In the genomic region with DNA sequence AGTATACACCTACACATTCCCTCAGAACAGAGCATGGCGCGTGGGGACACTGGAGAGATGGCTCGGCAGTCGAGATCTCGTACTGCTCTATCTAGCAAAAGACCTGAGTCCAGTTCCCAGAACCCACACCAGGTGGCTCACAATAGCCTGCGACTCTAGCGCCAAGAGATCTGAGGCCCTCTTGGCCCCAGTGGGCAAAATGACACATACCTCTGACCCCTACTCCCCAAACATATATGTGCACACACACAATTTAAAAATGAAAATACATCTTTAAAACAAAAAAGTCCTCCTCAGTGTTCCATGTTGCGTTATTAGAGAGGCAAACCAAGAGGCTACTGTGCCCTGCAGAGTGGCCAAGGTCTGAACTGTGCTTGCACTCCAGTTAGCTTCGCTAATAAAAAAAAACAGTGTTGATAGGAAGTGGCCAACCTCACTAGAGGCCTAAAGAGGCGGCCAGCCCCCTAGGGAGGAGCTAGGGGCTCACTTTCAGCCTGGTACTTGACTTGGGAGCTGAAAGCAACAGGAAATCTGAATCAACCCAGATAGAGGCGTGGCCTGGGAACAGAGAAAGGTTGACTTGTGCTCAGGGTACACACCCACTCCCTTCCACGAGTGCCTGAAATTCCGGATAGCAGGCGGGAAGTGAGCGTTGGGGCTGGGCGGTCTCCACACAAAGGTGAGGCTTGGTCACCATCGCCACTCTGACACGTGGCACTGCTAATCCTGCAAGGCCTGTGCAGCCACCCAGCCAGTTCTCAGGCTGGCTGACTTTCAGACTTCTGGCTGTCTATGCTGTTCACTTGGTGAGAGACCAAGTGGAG, we compare ENCODE assay signal across 8 mouse cellular contexts. TPM values are rescaled to one million over a fixed set of nuclear protein-coding genes. Genes with fewer than 3 reads are reported as not detected.
DNase-seq lines count a peak whose midpoint lies in the region; ATAC-seq and TF ChIP-seq lines count a peak whose summit lies in the region.
"Not testable (repeated sequence)": the region's sequence is repeated elsewhere in the genome, so short reads cannot be mapped to it uniquely, and the experiment has no call there.

No protein-coding gene starts in this region.

- DNase-seq in Patski (ENCODE audit: low read depth, low spot score) = not testable (repeated sequence)
- peak; percentile 30 for DNase-seq in embryonic facial prominence, embryonic 10.5 days (ENCODE audit: low spot score)
- peak; percentile 81 for DNase-seq in heart, embryonic 10.5 days (ENCODE audit: low spot score)
- peak; percentile 57 for DNase-seq in limb, embryonic 11.5 days (ENCODE audit: low spot score)
- peak; percentile 86 for DNase-seq in lung, embryonic 14.5 days
- peak; percentile 3 for DNase-seq in yolk sac, embryonic 10.5 days (ENCODE audit: low spot score)

- peak; percentile 15 for ATAC-seq in Patski
- ATAC-seq in hindbrain, embryonic 16.5 days = not testable (repeated sequence)
- ATAC-seq in limb, embryonic 11.5 days (ENCODE audit: insufficient number of reproducible peaks, low FRiP score, low TSS enrichment, low read depth) = peak; percentile 61
- ATAC-seq in lung, embryonic 14.5 days (ENCODE audit: insufficient read depth) = peak; percentile 92
- ATAC-seq in midbrain, embryonic 13.5 days = 0 out of 2 replicates have a peak, but pooled peaks have one; percentile 15

- CTCF ChIA-PET in Patski (lab: Charles Lee) = not testable (repeated sequence)

- POLR2A ChIA-PET in Patski (lab: Charles Lee) = not testable (repeated sequence)

- H3K4me3 ChIP-seq in embryonic facial prominence, embryonic 10.5 days; heart, embryonic 10.5 days; hindbrain, embryonic 16.5 days (ENCODE audit: low read length); limb, embryonic 11.5 days (ENCODE audit: low read depth, low read length); lung, embryonic 14.5 days (ENCODE audit: low read depth, low read length); midbrain, embryonic 13.5 days (replicated peaks): not testable (repeated sequence)

- H3K27me3 ChIP-seq in Patski; embryonic facial prominence, embryonic 10.5 days (replicated peaks; ENCODE audit: low read depth, poor library complexity, severe bottlenecking); heart, embryonic 10.5 days (ENCODE audit: insufficient read depth, poor library complexity, severe bottlenecking); hindbrain, embryonic 16.5 days (replicated peaks; ENCODE audit: control insufficient read depth, insufficient read depth, low read length); limb, embryonic 11.5 days (ENCODE audit: control insufficient read depth, insufficient read depth, low read length); lung, embryonic 14.5 days (ENCODE audit: insufficient read depth, low read length); midbrain, embryonic 13.5 days: not testable (repeated sequence)

- peak overlapping the region; percentile 16 for H3K27ac ChIP-seq in embryonic facial prominence, embryonic 10.5 days (replicated peaks)
- H3K27ac ChIP-seq in heart, embryonic 10.5 days = 0 out of 2 replicates have a peak overlapping the region, but pooled peaks have one; percentile 3
- not testable (repeated sequence) for H3K27ac ChIP-seq in hindbrain, embryonic 16.5 days (ENCODE audit: low read depth, low read length); limb, embryonic 11.5 days (replicated peaks; ENCODE audit: low read depth, low read length); midbrain, embryonic 13.5 days
- peak overlapping the region; percentile 42; the same call in 1 of the 2 replicates for H3K27ac ChIP-seq in lung, embryonic 14.5 days (ENCODE audit: low read depth)

- H3K4me1 ChIP-seq in embryonic facial prominence, embryonic 10.5 days = peaks cover 17% of the 10 kb centered on the region
- H3K4me1 ChIP-seq in heart, embryonic 10.5 days = peaks cover 21% of the 10 kb centered on the region
- not testable (repeated sequence) for H3K4me1 ChIP-seq in hindbrain, embryonic 16.5 days (ENCODE audit: control insufficient read depth, insufficient read depth, low read depth, low read length); limb, embryonic 11.5 days (ENCODE audit: control insufficient read depth, insufficient read depth, low read length); lung, embryonic 14.5 days (ENCODE audit: insufficient read depth)
- peaks cover 10% of the 10 kb centered on the region for H3K4me1 ChIP-seq in midbrain, embryonic 13.5 days (replicated peaks)

- not testable (repeated sequence) for H3K9me3 ChIP-seq in embryonic facial prominence, embryonic 10.5 days; heart, embryonic 10.5 days; hindbrain, embryonic 16.5 days (ENCODE audit: control insufficient read depth, low read length); limb, embryonic 11.5 days (ENCODE audit: control insufficient read depth, low read length); lung, embryonic 14.5 days (ENCODE audit: low read depth, low read length); midbrain, embryonic 13.5 days

- H3K36me3 ChIP-seq in embryonic facial prominence, embryonic 10.5 days (replicated peaks); heart, embryonic 10.5 days; hindbrain, embryonic 16.5 days (ENCODE audit: control insufficient read depth, insufficient read depth, low read length); limb, embryonic 11.5 days (ENCODE audit: control insufficient read depth, insufficient read depth, low read length); lung, embryonic 14.5 days (ENCODE audit: insufficient read depth); midbrain, embryonic 13.5 days: not testable (repeated sequence)

- H3K9ac ChIP-seq in hindbrain, embryonic 16.5 days (ENCODE audit: low read depth, low read length) = 0 out of 2 replicates have a peak overlapping the region, but pooled peaks have one; percentile 31
- H3K9ac ChIP-seq in limb, embryonic 11.5 days (ENCODE audit: low read length); lung, embryonic 14.5 days; midbrain, embryonic 13.5 days (replicated peaks): not testable (repeated sequence)

- 61% methylated on average over 18 of the region's 18 CpGs for WGBS in embryonic facial prominence, embryonic 10.5 days
- WGBS in heart, embryonic 10.5 days = 55% methylated on average over 18 of the region's 18 CpGs
- WGBS in hindbrain, embryonic 16.5 days = 70% methylated on average over 16 of the region's 18 CpGs
- 71% methylated on average over 17 of the region's 18 CpGs for WGBS in limb, embryonic 11.5 days
- 39% methylated on average over 16 of the region's 18 CpGs for WGBS in lung, embryonic 14.5 days
- 73% methylated on average over 18 of the region's 18 CpGs for WGBS in midbrain, embryonic 13.5 days

- H3K4me2 ChIP-seq in hindbrain, embryonic 16.5 days (ENCODE audit: low read length); limb, embryonic 11.5 days (ENCODE audit: low read depth, severe bottlenecking); lung, embryonic 14.5 days; midbrain, embryonic 13.5 days (replicated peaks): not testable (repeated sequence)

- TF ChIP-seq CTCF in Patski (IDR thresholded peaks at IDR 0.05) = not testable (repeated sequence)
- 0 out of 2 replicates have a peak, but pooled peaks have one; percentile 25 for TF ChIP-seq CTCF in lung, embryonic 14.5 days (IDR thresholded peaks at IDR 0.05; ENCODE audit: low read depth)

- in situ Hi-C loops in Patski (cut with MboI; ENCODE audit: low pct_unique_long_range_greater_than_20kb) = not testable (repeated sequence)

RNA-seq across cellular contexts. Expression of gene Dynlt1b, which starts 37.9 kb away (rescaled TPM):
- polyA plus RNA-seq in Patski (2021) = 317 TPM
- 495 TPM in 2 replicates for polyA plus RNA-seq in embryonic facial prominence, embryonic 10.5 days (2016; fragmentation: Nextera tagmentation; extraction: Ambion mirVana)
- 422 and 472 TPM in 2 replicates for polyA plus RNA-seq in heart, embryonic 10.5 days (2016; fragmentation: Nextera tagmentation; extraction: Ambion mirVana)
- polyA plus RNA-seq in hindbrain, embryonic 16.5 days (2015; fragmentation: Nextera tagmentation; extraction: Ambion mirVana) = 1,010 and 1,046 TPM in 2 replicates
- polyA plus RNA-seq in limb, embryonic 11.5 days (2014; fragmentation: Nextera tagmentation; extraction: Ambion mirVana) = 502 TPM in 2 replicates
- 579 and 584 TPM in 2 replicates for polyA plus RNA-seq in lung, embryonic 14.5 days (2014; fragmentation: Nextera tagmentation; extraction: Ambion mirVana)
- 1,193 and 1,210 TPM in 2 replicates for polyA plus RNA-seq in midbrain, embryonic 13.5 days (2015; fragmentation: Nextera tagmentation; extraction: Ambion mirVana)
